Mouse (Mus musculus) gastrocnemius, postnatal 36 days (tissue): Measurements from ENCODE around the gene Tigd4. TPM values are rescaled to one million over a fixed set of nuclear protein-coding genes. Genes with fewer than 3 reads are reported as not detected.
"Not testable (repeated sequence)": the region's sequence is repeated elsewhere in the genome, so short reads cannot be mapped to it uniquely, and the experiment has no call there.

ENCODE experiments used
- DNase-seq, 2 experiments: peaks; one replicate each; pipeline ENCODE4 v3.0.0; 2022
- intact Hi-C: fragments of 180-260 bp; cut with DNase I; formaldehyde crosslinking; loops from one replicate; pipeline ENCODE4 v1.15.1; 2025
- long read RNA-seq, 2 experiments: library from polyadenylated mRNA; stranded (forward); transcript quantifications; one replicate each; pipeline ENCODE4 v2.0.0; 2021
- total RNA-seq, 2 experiments: library from RNA; stranded (reverse); gene quantifications; 2 replicates each; pipeline ENCODE4 v1.2.3; 2021

The Tigd4 gene
- 1 to 10 TPM; 6.6 to 7.5 TPM for total RNA-seq
- long read RNA-seq, experiment 1, partial matches to known transcripts, result 0 of 1 reads
- long read RNA-seq, experiment 1, other reads (novel, unspliced or antisense), result 0 of 1 reads
- long read RNA-seq, experiment 2, partial matches to known transcripts, result 0 of 1 reads
- long read RNA-seq, experiment 2, other reads (novel, unspliced or antisense), result 0 of 1 reads

DNA sequence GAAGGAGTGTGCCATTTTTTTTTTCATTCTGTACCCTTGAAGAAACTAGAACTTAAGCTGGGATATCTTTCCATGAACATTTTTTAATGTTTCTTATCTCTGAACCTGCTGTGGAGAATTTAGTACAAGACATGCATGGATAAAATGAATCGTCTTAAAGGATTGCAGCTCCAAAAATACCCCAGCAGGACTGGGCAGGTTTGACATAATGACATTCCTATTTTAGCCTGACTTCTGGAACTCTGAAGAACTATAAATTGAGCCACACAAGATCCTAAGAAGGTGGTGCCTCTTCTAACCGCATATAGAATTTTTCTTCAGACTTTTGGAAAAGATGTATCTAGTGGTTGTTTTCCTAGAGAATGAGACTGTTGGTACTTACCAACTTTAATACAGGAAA is at the start of gene Tigd4:
Gene Tigd4 (plus strand): TSS at position 301 of the 400 bp plus-strand sequence.
- DNase-seq, result no peak
- intact Hi-C loops, result no loop called here

DNA sequence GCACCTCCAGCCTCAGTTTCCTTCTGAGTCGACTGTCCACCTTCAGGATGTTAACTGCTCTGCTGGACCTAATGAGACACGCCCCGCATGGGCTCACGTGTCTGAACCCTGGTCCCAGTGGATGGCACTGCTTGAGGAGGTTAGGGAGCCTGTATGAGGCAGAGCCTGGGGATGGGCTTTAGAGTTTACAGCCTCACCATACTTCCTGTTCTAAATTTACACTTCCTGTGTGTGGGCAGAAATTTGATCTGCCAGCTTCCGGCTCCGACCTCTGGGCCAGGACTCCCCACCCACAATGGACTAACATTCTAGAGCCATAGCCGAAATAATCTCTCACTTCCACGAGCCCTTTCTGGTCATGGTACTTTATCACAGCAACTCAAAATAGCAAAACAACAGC is 46.2 kb upstream of the Tigd4 start:
- intact Hi-C loops, result no loop called here
- no peak for DNase-seq

DNA sequence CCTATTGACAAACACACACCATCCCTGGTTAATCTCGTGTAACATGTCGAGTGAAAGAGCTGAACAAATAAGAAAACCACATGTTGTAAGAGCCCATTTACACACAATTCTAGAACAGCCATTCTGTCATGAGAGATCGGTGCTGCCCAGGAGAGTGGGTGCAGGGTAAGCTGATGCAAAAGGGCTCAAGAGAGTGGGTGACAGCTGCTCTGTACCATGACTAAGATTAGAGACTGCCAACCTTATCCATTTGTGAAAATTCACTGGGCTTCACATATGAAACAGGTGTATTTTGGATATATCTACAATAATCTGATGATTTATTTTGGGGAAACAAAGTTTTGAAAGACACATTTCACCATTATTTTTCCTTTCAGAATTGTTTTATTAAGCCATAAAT is 37.6 kb upstream of the Tigd4 start:
- no peak for DNase-seq
- intact Hi-C loops, result no loop called here

DNA sequence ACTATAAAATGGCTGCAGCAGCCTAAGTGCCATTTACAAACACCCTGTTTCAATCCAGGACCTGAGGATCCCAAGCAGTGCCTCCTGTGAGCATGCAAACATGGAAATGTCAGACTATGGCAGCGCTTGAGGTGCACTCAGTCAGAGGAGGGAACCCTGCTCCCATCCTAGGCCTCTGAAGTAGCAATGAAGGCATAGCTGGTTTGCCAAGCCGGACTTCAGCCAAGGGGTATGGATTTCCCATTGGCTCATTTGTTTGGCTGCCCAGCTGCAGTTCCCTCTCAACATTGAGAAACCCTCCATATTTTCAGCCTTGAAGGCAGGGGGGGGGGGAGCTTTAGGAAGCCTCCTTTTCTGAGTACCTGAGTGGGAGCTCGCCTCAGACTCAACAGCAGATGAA is 35.1 kb upstream of the Tigd4 start:
- DNase-seq, result no peak
- intact Hi-C loops, result no loop called here

DNA sequence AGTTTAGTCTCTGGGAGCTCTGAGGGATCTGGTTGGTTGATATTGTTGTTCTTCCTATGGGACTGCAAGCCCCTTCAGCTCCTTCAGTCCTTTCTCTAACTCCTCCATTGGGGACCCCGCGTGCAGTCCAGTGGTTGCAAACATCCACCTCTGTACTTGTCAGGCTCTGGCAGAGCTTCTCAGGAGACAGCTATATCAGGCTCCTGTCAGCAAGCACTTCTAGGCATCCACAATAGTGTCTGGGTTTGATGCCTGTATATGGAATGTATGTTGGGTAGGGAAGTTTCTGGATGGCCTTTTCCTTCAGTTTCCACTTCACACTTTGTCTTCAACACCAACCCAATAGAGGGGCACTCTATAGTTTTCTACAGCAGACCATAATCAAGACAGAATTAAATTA is 30.5 kb upstream of the Tigd4 start:
- intact Hi-C loops, DNase-seq: not testable (repeated sequence)

DNA sequence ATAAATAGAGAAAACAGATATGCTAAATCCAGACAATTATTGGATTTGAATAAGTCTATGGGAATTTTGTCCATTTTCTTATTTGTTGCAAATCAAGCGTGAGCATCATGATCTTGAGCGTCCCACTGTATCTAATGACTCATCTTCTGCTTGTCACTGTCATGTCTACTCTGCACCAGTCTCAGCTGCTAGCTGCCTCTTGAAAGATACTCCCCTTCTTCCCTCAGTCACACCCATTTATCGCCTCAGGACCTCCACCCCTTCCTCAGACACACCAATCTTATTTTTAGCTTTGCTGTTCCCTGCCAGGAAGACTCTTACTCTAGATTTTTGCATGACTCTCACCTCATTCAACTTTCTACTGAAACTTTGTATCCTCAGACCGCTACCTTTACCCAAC is 30.0 kb upstream of the Tigd4 start:
- intact Hi-C loops, result no loop called here
- DNase-seq, result no peak

DNA sequence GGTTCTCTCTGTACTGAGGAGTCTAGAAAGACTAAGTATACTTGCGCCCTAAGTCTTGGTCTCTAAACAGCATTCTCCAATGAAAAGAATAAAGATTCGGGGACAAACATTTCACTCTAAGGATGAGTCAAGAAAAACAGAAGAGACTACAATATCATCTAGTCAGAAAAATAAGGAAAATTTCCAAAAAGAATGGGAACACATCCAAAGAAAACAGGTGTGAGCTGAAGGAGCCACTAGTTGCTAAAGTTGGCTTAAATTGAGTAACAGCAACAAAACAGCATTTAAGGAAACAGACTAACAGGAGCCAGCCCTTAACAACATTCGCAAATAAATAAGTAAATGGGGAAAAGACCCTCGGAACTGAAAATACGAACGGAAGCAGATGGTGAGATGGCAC is 24.8 kb upstream of the Tigd4 start:
- intact Hi-C loops, result no loop called here
- no peak for DNase-seq

DNA sequence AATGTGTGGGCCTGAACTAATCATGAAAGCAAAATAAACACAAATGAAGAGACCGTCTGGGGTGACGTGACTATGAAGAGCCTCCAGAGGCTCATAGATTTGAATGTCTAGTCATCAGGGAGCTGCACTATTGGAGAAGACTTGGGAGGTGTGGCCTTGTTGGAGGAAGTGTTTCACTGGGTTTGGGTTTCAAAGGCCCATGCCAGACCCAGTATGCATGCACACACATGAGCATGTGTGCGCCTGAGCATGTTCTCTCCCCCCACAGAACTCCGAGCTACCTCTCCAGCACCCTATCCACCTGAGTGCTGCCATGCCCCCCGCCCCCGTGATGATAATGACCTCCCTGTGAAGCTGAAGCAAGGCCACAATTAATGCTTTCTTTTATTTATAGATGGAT is 23.8 kb upstream of the Tigd4 start:
- DNase-seq, result no peak
- intact Hi-C loops, result no loop called here

DNA sequence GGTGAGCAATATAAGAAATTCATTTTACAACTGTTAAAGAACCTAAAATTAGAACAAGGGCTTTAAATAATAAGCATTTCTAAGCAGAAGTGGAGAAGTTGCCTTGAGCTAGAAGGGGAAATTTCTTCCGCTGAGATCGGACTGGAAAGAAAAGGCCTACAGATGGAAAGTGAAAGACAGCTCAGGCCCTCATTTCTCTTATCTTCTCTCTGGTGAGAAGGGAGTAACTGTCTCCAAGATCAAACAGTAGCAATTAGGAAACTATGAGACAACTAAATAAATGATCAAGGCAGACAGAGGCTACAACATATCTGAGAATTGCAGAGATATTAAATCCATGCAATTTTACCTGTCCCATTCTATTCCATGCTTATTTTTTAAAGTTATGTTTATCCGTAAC is 22.9 kb upstream of the Tigd4 start:
- intact Hi-C loops, result no loop called here

DNA sequence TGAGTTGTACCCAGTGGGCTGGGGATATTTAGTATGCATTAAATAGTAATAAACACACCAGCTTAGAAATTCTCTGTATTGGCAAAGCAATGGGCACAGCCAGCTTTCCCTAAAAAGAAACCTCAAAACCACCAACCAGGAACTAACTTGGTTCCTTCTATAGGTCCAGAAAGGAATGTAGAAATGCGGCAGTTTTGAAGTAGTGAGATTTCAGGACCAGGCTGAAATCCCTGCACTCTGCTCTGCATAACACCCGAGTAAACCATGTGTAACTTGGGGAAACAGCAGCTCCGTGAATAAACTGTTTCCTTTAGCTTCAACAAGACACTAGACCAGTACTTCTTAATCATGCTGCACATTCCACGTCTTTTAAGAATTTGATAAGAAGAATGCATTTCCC is 12.7 kb upstream of the Tigd4 start:
- no peak for DNase-seq
- intact Hi-C loops, result no loop called here

More for the DNA sequence above, 22.9 kb upstream of the Tigd4 start:
- DNase-seq, result no peak

DNA sequence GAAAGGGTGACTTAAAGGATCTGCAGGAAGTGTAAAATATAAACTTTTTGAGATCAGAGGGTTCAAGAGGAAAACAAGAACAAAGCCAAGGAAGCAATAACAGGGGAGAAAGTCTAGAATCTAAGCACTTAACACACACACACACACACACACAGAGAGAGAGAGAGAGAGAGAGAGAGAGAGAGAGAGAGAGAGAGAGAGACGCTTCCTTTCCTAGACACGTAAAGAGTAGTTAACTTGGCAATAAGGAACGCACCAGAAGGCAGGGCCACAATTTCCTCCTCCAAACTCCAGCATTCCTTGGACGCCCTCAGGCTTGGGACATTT is 11.7 kb upstream of the Tigd4 start:
- no peak for DNase-seq
- intact Hi-C loops, result no loop called here

DNA sequence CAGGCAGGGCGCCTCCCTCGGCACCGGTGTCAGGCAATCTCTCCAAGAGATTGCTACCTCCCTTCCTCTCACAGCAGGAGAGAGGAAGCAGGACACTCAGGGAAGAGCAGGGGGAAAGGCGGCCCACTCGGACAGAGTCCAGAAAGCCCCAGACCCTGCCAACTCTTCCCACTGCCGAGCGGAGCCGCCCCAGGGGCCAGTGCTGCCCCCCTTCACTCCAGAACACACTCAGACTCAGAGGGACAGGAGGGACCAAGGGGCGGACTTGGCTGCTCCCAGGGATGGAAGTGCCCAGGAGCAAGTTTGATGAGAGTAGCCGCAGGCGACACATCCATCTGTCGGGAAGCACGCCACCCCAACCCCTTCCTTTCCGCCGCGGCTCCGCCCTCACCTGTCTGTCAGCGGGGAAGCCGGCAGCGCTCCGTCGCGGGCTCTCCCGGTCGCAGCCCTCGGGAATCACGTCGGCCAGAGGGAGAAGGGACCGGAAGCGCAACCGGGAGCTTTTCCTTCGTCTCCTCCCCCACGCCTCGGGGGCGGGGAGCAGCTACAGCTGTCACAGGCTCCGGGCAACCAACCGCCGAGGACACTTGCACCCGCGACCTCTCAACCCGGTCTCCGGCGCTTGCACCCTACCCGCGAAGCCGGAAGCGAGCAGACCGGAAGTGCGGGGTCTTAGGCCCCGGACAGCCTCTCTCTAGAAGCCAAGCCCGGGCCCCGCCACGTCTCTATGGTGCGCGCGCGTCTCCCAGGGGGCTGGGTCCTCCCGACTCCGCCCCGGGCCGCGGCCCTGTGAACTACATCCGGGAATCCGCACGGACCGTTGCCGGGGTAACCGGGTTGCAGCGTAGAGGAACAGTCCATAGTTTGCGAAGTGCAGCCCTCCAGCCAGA is 11.1 kb upstream of the Tigd4 start, which contains the start of gene Arfip1:
Gene Arfip1 (minus strand): TSS at position 603 of the 890 bp plus-strand sequence.
- DNase-seq, result peak; percentile 97 to 98
- intact Hi-C loops, result no loop called here

DNA sequence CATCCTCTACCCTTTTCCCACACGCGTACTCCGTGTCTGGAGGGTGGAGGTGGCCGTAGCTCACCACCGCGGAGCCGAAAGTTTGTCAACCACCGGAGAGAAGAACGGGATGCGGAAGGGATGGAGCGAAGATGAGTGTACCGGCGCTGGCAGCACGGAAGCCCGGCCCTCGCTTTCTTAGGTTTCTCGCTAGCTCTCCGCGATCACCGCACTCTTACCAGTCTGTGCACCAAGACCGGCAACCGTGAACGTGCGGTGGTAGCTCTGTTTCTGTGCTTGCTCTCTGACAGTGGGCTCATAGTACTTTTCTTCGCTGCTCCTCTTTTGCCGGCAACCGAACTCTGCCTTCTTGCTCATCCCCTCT is 10.5 kb upstream of the Tigd4 start:
- no peak for DNase-seq
- intact Hi-C loops, result no loop called here

DNA sequence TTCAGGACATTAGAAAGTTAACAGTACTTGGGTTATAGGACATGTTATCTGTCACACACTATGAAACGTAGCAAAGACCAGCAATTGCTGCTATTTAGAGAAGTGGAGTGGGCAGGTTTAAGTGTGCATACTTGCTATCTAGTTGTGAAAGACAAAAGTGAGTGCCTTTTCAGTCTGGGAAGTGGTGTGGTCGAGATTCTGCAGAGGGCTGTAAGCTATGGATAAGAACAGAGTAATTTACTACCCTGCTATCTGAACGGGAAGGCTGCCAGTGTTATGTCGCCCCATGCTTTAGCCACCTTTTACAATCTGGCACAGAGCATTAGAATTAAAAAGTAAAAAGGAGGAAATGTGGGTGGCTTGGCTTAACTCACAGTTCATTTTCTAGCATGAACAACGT is 6.6 kb upstream of the Tigd4 start:
- no peak for DNase-seq
- intact Hi-C loops, result no loop called here

DNA sequence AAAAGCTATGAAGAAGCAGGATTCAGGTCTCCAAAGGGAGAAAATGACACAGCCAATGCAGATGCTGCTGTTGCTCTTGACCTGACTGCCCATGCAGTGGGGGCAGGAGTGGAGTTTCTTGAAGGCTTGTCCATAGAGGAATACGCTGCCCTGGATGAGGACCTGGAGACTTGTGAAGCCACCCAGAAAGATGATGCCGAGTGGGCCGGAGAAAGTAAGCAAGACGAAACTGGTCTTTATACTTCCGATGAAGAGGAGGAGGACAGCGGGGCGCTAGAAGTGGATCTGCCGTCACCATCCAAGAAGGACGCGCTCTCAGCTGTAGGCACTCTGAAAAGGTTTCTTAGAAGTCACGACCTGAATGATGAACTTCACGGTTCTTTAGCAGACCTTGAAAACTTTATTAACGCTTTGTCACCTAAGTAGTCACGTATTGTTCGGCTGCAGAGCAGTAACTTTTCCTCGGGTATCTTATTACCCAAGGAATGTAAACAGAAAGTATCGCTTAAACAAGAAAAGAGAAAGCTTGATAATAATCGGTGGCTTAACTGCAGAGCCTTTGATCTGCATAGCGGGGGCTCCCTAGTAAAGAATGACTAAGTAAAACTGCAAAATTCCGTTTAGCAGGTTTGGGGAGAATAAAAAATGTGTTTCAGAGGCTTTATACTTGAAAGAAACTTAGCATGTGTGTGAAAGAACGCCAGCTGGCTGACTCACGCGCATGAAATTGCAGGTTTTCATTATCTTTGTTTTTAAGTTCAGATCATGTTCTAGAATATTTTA is 1.7 kb downstream of the Tigd4 start:
- no peak for DNase-seq
- intact Hi-C loops, result no loop called here

DNA sequence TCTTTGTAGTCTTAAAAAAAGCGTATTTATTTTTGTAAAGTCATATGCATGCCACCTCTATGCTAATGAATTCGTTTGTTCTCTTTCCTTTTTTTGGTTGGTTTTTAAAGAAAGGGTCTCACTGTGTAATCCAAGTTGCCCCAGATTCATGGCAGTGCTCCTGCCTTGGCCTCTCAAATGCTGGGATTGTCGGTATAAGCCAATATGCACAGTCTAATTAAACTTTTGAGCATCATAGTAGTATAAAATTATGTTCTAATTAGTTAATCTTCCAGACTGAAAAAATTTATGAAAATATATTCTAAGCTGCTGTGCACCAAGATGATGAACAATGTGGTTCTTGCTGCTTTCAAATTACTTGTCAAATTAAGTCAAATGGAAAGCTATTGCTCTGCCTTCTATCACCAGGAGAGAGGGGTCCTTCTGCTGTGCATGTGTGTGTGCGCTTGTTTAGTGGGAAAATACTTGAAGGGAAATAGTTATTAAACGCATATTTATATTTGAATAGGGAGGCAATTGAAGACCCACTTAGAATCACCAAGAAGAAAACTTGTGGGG is 2.4 kb downstream of the Tigd4 start:
- no peak for DNase-seq
- intact Hi-C loops, result no loop called here

DNA sequence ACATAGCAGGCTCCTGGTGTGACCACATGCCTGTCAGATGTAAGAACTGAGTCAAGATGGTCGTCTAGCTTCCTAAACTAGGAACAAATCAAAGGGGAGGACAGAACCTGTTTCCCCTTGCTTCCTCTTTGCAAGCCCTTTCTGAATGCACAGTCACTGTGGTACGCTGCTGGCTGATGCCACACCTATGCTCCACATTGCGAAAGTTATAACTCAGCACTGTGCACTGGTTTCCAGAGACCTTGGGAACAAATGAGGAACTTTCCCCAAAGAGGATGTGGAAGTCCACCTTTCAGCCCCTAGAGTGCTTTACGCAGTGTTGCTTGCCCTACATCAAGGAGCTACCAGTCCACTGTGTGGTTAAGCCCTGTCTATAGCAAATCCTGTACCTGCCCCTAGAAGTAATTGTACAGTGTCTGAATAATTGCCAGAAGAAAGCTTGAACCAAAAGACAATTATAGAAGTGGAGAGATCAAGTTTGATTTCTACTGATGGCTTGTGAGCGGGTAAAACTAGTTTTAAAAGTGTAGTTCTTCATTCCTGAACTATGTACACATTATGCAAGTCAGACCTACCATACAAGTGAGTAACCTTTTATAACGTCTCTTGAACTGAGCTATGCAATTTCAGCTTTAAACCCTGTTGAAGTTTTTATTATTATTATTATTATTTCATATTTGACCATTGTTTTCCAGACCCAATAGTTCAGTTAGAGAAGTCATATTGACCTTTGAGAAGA is 4.8 kb downstream of the Tigd4 start:
- DNase-seq, result no peak
- intact Hi-C loops, result no loop called here

DNA sequence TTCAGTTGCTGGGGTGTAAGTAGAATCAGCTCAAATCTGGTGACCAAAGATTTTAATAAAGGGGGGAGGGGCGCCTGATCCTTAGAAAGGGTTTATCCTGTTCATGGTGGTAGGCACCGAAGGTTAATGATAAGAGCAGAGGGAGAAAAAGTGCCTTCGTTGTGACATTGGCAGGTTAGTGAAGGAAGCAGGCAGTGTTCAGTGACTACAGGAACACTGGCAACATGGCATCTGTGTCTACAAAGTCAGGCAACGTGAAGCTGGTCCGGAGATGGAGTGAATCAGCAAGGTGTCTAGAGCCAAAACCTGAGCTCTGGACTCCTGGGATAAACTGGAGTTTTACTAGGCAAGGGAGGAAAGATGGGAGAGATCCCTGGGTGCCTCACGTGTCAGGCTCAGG is 5.4 kb downstream of the Tigd4 start:
- intact Hi-C loops, result no loop called here
- no peak for DNase-seq

DNA sequence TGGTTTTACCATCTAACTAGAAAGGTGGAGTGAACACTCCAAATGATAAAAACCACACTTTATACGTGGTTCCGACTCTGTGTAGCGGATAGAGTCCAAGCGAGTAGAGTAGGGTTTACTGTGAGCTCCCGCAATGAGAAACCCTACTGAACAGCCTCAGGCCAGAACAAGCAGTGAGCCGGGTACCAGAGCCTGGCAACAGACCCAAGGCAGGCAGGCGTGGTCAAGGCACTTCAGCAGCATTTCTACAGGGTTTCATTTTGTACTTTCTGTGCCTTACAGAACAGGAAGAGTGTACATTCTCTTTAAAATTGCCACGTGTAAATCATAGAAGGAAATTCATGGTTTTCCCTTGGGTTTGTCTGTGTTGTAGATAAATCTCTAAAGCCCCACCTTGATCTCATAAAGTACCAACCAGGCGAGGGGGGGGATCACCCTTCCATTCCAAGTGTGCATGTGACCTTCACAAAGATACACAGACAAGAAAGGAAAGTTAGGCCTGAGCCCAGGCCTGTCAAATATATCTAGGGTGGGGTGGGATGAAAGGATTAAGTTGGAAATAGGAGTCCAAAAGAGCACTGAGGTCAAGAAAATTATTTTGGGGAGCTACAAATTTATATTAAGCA is 8.6 kb downstream of the Tigd4 start:
- DNase-seq, result no peak
- intact Hi-C loops, result no loop called here

DNA sequence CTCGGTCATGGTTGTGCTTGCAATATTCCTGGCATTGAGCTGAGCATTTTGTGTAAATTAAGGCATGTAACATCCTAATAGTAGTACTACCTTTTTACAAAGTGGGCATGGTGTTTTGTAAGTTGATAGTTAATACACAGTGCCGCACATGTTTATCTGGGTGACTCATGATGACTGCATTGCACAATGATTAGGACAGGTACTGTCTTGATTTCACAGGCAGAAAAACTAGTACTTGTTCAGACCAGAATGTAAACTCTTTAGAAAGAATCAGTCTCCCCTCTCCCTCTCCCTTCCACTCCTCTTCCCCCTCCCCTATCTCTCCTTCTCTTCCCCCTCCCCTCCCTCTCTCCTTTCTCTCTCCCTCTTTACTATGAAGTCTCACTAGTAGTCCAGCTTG is 9.4 kb downstream of the Tigd4 start:
- DNase-seq, result no peak
- intact Hi-C loops, result no loop called here
